Mouse (Mus musculus) frontal cortex, adult (tissue): Measurements from ENCODE around the gene Cep152.

Experiments used
- ATAC-seq: cut with Nextera tagmentation; 2 replicates; pipeline ENCODE4 v1.9.2; 2017; ENCODE audit warnings: mild to moderate bottlenecking, moderate library complexity, mixed read lengths; ENCODE audit not compliant: low TSS enrichment

The Cep152 gene

DNA sequence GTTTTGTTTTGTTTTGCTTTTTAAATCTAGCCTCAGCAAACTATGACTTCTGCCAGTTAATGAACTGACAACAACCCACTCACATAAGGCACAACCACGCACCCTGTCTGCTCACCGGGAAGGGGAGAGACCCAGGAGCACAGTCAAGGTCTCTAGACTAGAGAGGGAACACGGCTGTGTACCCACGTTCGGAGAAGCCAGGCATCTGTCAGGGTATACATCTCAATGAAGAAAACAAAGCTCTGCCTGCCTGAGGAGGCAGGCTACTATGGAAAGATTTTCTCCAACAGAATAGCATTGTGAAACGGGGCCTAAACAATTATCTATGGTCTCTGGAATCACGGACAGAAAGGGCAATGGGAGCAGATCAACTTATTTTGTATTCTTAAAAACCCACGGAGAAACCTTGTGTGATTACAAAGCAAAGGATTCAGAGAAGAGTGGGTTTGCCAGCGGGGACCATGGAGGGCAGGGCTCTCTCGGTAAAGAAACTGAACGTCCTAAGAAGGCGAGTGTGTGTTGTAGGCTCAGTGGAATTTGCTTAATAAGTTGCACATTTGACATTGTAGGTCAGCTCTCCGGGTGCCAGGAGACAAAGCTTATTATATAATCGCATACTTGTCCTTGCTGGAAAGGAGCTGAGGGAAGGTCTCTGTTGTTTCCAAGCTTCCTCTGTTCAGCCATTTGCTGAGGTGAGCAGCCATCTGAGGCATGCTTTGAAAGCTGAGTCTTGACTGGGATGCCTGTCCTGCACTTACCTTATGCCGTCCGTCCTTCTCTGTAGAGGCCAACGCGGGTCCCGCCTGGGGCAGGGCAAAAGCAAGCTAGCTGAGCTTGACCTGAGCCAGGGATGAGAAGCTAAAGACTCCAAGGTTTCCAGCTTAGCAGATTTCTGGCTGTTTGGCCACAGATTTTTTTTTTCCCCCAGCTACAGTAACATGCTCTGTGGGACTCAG is 66.0 kb downstream of the Cep152 start:
- ATAC-seq: no peak

DNA sequence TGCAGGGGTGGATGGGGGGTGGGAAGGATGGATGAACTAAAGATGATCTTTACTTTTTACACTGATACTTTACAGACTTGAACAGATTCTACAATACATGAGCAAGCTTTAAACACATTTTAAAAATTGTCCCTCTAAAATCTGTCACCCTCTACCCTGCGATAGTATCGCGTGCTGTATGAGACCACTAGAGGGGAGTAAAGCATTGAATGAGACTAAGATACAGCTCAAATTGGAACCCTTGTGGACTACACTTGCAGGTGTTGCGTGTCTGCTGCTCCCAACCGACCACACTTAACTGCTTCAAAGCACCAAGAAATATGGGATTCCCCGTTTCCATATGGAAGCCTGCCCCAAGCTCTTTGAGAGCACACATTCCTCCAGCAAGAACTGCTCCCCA is 69.1 kb downstream of the Cep152 start:
- ATAC-seq: no peak

DNA sequence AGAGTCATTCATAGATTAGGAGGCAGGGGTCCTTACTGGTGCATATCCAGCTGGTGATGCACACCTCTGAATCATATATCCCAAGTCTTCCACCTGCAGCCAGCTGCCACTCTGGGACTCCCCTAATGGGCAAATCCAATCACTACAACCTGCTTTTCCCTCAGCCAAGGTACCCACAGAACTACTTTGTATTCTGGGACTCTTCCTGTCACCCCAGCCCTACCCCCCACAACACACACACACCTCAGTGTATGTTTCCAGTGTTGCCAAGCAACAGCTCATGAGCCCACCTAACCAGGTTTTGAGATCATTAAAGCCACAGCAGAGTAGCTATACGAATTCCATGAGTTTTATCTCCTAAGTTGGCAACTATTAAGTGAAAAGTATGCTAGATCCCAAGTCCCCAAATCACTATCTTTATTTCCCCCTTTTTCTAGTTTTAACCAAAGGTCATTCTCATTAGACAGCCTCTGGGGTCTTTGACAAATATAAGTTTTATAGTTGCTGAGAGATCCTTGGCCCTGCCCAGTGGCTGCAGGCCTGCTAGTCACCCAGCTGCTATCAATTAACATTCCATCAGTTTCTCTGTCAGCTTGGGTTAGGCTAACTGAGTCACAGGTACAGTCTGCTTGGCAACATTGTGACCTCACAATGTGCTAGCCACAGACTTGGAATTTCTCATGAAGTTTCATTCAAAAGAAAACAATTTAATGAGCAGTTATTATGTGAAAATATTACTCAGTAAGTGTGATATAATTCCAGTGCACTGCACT is 75.9 kb downstream of the Cep152 start:
- ATAC-seq: no peak

DNA sequence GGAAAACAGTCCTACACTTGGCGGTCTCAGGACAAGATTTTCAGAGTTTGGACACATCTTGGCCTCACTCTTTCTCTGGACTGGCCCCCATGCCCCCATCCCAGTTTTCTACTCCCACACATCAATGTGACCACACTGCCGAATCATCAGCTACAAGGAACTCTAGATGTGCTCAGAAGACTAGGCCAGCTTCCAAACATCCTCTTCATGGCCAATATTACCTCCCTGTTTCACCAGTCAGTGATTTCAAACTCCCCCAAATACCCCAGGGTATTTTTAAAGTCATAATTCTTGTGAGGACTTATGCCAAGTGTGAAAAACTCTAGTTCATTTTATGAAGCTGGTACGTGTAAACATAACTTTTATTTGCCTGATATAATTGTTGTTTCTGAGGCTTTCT is 79.9 kb downstream of the Cep152 start:
- no peak for ATAC-seq

DNA sequence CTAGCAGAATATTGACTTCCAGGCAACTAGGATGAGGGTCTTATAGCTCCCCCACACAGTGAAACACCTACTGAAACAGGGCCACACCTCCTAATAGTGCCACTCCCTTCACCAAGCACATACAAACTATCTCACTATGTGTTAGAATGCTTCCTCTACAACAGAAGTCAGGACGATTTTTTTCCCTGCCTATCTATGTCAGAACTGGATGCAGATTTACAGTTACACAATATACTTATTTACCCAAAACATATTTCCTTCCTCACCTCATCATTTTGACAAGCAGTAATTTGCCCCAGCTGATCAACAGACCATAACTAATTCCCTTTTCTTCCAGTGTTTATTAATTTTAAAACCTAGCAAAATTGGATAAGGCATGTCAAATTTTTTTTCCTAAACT is 81.3 kb downstream of the Cep152 start:
- ATAC-seq: no peak

DNA sequence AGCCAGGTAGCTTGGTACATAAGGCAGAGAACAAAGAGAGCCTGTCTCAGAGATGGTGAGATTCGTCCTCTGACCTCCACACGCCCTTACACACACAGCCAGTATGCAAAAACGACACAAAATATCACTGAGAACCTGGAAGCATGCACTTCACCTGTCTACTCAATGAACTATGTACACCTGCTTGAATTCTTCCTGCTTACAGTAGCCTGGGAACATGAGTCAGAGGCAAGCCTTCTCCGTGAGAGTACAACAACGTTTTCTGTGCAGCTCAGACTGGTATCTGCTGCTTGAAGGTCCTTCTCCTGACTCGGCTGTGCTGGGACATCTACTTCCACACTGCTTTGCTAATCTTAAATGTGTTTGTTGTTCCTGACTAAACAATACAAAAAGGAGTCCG is 83.5 kb downstream of the Cep152 start:
- no peak for ATAC-seq

DNA sequence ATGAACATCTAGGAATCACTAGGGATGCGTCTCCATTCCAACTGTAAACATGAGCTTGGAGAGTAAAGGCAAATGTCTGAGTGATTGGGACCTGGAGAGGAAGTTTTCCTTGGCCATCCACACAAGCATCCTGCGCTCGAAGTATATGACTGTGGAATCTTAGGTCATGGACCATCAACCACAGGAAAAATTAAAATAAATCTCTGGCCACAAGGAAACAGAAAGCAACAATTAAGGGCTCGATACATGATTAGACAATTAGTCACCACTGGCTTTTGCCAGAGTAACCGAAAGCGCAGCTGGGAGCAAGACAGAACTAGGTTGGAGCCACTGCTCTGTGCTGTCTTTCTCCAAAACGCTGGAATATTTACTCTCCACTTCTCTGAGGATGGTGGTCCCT is 84.3 kb downstream of the Cep152 start:
- no peak for ATAC-seq

DNA sequence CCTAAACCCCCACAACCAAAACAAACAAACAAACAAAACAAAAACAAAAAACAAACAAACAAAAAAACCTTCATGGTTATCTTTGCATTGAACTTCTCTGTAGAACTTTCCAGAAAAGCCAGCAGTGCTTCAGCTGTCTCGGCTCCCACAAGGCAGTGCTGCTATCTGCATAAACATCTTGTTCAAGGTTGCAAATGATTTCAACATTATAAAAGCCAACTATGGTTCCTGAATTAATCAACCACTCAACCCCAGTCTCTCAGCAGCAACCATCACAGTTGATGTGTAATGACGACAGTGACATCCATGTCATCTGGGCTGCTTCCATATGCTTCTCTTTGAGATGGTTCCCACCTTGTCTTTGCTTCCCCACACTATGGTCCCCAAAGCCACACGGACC is 85.3 kb downstream of the Cep152 start:
- ATAC-seq: no peak

DNA sequence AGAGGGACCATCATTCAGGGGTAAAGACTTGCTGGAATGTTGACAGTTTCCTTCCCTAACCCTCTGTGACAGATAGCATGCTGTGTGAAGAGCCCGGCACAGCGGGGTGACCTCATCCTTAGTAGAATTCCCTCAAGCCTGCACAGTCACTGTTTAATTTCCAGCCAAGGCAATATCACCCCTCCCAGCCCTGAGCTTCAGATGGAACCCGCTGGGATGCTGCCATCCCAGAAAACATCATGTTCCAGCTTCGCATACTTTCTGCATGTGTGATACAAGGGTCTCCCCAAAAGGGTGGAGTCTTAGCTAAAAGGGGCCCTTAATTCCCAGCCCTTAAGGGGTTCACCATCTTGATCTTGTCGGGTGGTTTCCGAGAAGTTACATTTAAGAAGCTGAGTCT is 94.2 kb downstream of the Cep152 start:
- no peak for ATAC-seq

DNA sequence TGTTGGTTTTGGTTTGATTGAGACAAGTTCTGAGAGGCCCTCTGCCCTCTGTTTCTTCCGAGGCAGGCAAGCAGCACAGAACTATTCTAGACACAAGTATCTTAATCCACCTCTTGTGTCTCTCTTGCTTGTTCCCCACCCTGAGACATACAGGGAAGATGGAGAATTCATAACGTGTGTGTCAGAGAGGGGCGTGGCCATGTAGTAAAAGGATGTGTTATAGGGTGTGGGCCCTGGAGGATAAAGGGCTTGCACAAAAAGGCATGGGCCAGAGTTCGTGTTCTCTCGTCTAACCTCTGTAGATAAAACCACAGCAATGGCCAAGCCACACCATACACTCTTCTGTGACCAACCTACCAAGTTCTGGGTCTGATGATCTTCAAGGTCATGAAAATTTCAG is 98.3 kb downstream of the Cep152 start:
- no peak for ATAC-seq

DNA sequence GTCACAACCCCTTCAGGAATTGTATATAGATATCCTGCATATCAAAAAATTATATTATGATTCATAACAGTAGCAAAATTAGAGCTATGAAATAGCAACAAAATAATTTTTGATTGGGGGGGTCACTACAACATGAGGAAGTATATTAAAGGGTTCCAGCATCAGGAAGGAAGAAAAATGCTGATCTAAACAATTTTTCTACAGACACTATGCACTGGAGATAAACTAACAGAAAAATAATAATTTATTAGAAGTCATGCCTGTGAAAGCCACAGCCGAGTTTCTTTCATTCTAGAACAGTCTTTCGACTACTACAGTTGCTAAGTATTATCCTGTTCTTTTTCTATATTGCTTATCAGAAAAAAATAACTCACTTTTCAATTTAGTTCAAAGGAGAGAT is 99.4 kb downstream of the Cep152 start:
- no peak for ATAC-seq

DNA sequence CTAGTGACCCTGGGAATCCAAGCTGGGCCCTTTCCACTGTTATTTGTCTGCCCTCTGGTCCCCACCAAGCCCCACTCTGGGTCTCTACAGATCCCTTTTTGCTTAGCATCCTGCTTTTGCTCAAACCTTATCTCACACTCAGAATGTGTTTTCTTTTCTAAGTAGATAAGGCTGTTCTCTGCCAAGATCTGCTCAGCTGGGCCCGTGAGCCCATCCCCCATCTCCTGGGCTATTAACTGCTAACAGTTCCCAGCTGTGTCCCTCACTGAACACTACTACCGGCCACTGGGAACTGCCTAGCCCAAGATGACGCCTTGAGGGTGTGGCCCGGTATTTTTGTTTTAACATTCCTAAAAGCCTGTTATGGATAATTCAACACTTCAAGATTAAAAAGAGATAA is 108.3 kb downstream of the Cep152 start:
- ATAC-seq: no peak

DNA sequence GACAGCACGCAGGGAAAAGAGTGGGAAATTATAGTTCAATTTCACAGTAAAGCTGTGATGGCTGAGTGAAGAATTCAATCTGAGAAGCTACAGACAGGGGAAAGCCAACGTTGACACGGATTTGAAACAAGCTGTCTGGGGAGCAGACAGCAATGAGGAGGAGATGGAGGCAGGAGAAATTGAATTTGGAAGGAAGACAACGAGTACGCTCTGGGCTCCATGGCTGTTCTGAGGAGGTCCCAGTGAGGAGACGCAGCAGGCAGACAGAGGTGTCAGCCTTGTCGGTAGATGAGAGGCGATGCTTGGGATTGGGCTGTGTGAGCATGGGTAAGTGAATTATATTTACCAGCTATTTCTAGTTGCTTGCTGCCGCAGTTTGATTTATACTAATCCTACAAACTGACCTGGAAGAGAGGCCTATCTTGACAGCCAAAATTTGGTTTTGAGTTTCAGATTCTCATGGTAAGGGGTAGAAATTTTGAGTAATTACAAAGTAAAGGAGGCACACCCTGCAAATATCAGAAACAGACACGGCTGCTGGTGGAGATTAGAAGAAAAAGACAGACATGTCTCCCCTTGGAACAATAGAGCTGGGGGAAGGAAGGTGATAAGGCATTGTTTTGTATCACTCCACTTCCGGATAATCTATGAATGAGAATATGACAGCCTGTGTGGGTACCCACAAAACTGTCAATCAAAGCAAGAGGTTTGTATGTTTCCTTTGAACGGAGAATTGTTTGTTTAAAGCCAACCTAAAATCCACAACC is 109.4 kb downstream of the Cep152 start:
- peak; percentile 67 for ATAC-seq

DNA sequence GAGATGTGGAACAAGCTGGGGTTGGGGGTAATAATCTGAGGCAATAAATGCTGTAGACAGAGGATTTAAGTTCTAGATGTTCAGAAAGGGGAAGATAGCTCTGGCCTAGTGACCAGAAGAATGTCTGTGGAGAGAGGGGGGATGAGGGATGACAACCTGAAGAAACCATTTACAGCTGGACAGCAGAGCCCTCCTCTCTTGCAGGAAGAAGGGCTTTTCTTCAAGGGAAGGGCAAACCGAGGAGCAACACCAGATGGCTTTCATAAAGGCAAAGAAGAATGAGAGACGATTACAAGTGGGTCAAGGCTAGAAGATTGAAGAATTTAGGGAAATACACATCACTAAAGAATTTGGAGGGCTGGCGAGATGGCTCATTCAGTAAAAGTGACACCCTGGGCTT is 110.5 kb downstream of the Cep152 start:
- no peak for ATAC-seq
